19 mouse cellular contexts compared by ENCODE assay signal in the genomic region with DNA sequence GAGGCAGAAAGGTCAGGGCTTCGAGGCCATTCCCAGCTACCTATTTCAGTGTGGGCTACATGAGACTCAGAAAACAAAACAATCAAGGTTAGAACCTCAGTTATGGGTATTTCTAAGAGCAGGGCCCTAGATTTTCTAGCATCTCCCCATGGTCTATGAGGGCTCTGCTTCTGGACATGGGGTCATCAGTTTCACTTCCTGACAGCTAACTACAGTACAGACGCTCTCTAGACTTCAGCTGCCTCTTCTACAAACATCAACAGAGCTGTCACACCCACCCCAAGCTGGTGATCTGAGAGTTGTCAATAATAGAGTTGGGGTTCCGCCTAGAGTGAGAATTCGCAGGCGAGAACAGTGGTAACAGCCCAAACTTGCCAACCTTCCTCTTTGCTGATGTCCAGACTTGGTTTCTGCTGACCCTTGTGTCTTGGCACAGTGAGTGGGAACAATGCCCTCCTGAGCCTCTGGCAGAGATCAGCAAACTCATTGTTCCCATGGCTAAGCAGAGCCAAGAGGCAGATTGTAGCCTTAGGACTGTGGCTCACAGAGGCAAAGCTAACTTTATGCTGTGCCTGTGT. TPM values are rescaled to one million over a fixed set of nuclear protein-coding genes. Genes with fewer than 3 reads are reported as not detected.
A peak's percentile ranks its signal among the peaks of the same experiment; 100 is the strongest.
DNase-seq lines count a peak whose midpoint lies in the region; ATAC-seq and TF ChIP-seq lines count a peak whose summit lies in the region.
"Had no signal": no experiment of that assay in that cellular context is flagged by ENCODE, and none has a peak within 500 bp of the region (broad histone marks: within the 10 kb centered on the region; RNA-seq: fewer than 3 reads in every experiment).

No protein-coding gene starts in this region.

- 65% methylated on average over 5 of the region's 5 CpGs for WGBS in heart, embryonic 11.5 days (ENCODE audit: insufficient replicate concordance)
- 67% methylated on average over 5 of the region's 5 CpGs for WGBS in liver, embryonic 16.5 days (ENCODE audit: insufficient replicate concordance)
- 77% methylated on average over 5 of the region's 5 CpGs for WGBS in liver, embryonic 12.5 days (ENCODE audit: insufficient replicate concordance)
- WGBS in lung, adult 2 months: 71% methylated on average over 5 of the region's 5 CpGs

- no peak for TF ChIP-seq POLR2A in lung, adult 2 months (IDR thresholded peaks at IDR 0.05; ENCODE audit: borderline replicate concordance, extremely low read depth, low read depth, low read length)

- ATAC-seq in heart, embryonic 11.5 days (replicated peaks; ENCODE audit: insufficient number of reproducible peaks, low FRiP score, low TSS enrichment): no peak
- ATAC-seq in liver, embryonic 16.5 days (ENCODE audit: low read depth): peak; percentile 21; the same call in 1 of the 2 replicates
- no peak for ATAC-seq in liver, embryonic 12.5 days
- no peak for ATAC-seq in megakaryocyte, adult 5-6 weeks (ENCODE audit: poor library complexity, severe bottlenecking)
- ATAC-seq: forebrain, embryonic 13.5 days; Patski had no signal

- no peaks in the 10 kb centered on the region for H3K27me3 ChIP-seq in heart, embryonic 11.5 days (ENCODE audit: control insufficient read depth, insufficient read depth, low read length)
- H3K27me3 ChIP-seq in liver, embryonic 16.5 days (ENCODE audit: control insufficient read depth, insufficient read depth, low read depth, low read length): no peaks in the 10 kb centered on the region
- no peaks in the 10 kb centered on the region for H3K27me3 ChIP-seq in liver, embryonic 12.5 days (replicated peaks)
- H3K27me3 ChIP-seq: forebrain, embryonic 13.5 days; limb, embryonic 13.5 days; Patski had no signal

- H3K27ac ChIP-seq in heart, embryonic 11.5 days (ENCODE audit: low read depth, low read length): no peak overlapping the region
- no peak overlapping the region for H3K27ac ChIP-seq in liver, embryonic 16.5 days (ENCODE audit: low read length)
- no peak overlapping the region for H3K27ac ChIP-seq in liver, embryonic 12.5 days
- peak overlapping the region; percentile 68 for H3K27ac ChIP-seq in layer of hippocampus, adult 2 months
- H3K27ac ChIP-seq: forebrain, embryonic 13.5 days; limb, embryonic 13.5 days had no signal

- DNase-seq in heart, adult 18-20 months: peak; percentile 7 to 57
- DNase-seq in layer of hippocampus, adult 2 months (ENCODE audit: low spot score in 2 of 2): peak in 1 of 2 experiments; percentile 38
- peak; percentile 13 for DNase-seq in skeletal muscle tissue, adult 2 months (ENCODE audit: low read depth, low spot score)
- DNase-seq in lung, adult 2 months: no peak
- DNase-seq: adrenal gland, postnatal 14 days; lung, postnatal 14 days had no signal

- TF ChIP-seq CTCF in layer of hippocampus, adult 2 months (conservative IDR thresholded peaks at IDR 0.05): no peak
- TF ChIP-seq CTCF in lung, adult 2 months (IDR thresholded peaks at IDR 0.05; ENCODE audit: insufficient read depth, low read length): no peak

- H3K9ac ChIP-seq in heart, embryonic 11.5 days (ENCODE audit: low read depth, low read length): no peak overlapping the region
- no peak overlapping the region for H3K9ac ChIP-seq in liver, embryonic 16.5 days (ENCODE audit: low read depth, low read length)
- H3K9ac ChIP-seq in liver, embryonic 12.5 days: no peak overlapping the region
- H3K9ac ChIP-seq: forebrain, embryonic 13.5 days; limb, embryonic 13.5 days had no signal

- H3K4me1 ChIP-seq in heart, embryonic 11.5 days (ENCODE audit: control insufficient read depth, insufficient read depth, low read length): no peaks in the 10 kb centered on the region
- H3K4me1 ChIP-seq in liver, embryonic 16.5 days (ENCODE audit: control insufficient read depth, low read depth, low read length): no peaks in the 10 kb centered on the region; the same call in 1 of the 2 replicates
- peaks cover 22% of the 10 kb centered on the region for H3K4me1 ChIP-seq in liver, embryonic 12.5 days
- H3K4me1 ChIP-seq in lung, adult 2 months (ENCODE audit: control insufficient read depth, insufficient read depth, low read length): no peaks in the 10 kb centered on the region
- H3K4me1 ChIP-seq: forebrain, embryonic 13.5 days; limb, embryonic 13.5 days had no signal

- H3K36me3 ChIP-seq in heart, embryonic 11.5 days (ENCODE audit: control insufficient read depth, insufficient read depth, low read length): no peaks in the 10 kb centered on the region
- no peaks in the 10 kb centered on the region for H3K36me3 ChIP-seq in liver, embryonic 16.5 days (ENCODE audit: control insufficient read depth, insufficient read depth)
- H3K36me3 ChIP-seq in liver, embryonic 12.5 days: no peaks in the 10 kb centered on the region
- H3K36me3 ChIP-seq: limb, embryonic 13.5 days had no signal

- no peaks in the 10 kb centered on the region for H3K9me3 ChIP-seq in heart, embryonic 11.5 days (replicated peaks; ENCODE audit: control insufficient read depth, low read length)
- H3K9me3 ChIP-seq in liver, embryonic 16.5 days (replicated peaks; ENCODE audit: control insufficient read depth, low read length): no peaks in the 10 kb centered on the region
- H3K9me3 ChIP-seq in liver, embryonic 12.5 days (replicated peaks): no peaks in the 10 kb centered on the region
- H3K9me3 ChIP-seq: forebrain, embryonic 13.5 days; limb, embryonic 13.5 days had no signal

- no peak overlapping the region for H3K4me3 ChIP-seq in heart, embryonic 11.5 days (ENCODE audit: low read depth, low read length)
- no peak overlapping the region for H3K4me3 ChIP-seq in liver, embryonic 16.5 days (ENCODE audit: low read depth, low read length)
- no peak overlapping the region for H3K4me3 ChIP-seq in liver, embryonic 12.5 days
- no peak overlapping the region for H3K4me3 ChIP-seq in layer of hippocampus, adult 2 months
- no peak overlapping the region for H3K4me3 ChIP-seq in lung, adult 2 months (replicated peaks; ENCODE audit: extremely low read depth, low read depth, low read length)
- H3K4me3 ChIP-seq: forebrain, embryonic 13.5 days; limb, embryonic 13.5 days had no signal

- no peak overlapping the region for H3K4me2 ChIP-seq in heart, embryonic 11.5 days
- H3K4me2 ChIP-seq in liver, embryonic 16.5 days (ENCODE audit: low read depth, low read length): no peak overlapping the region
- no peak overlapping the region for H3K4me2 ChIP-seq in liver, embryonic 12.5 days
- H3K4me2 ChIP-seq: forebrain, embryonic 13.5 days; limb, embryonic 13.5 days had no signal

RNA-seq across cellular contexts. Expression of a gene that starts 28.6 kb away (rescaled TPM):
- 10 to 100 TPM; 59.2 to 65.3 TPM for total RNA-seq in heart, adult 18-20 months (2021)
- polyA plus RNA-seq in heart, embryonic 11.5 days (2014; fragmentation: Nextera tagmentation; extraction: Ambion mirVana): 67.7 and 70.0 TPM in 2 replicates
- 29.8 and 30.6 TPM in 2 replicates for polyA plus RNA-seq in liver, embryonic 16.5 days (2015; fragmentation: Nextera tagmentation; extraction: Ambion mirVana)
- polyA plus RNA-seq in liver, embryonic 12.5 days (2016; fragmentation: Nextera tagmentation; extraction: Ambion mirVana): 103 TPM in 2 replicates
- total RNA-seq in layer of hippocampus, adult 2 months (2021): 10 to 100 TPM; 85.1 to 86.5 TPM
- 238 and 266 TPM in 2 replicates for total RNA-seq in megakaryocyte, adult 5-6 weeks (2015)
- total RNA-seq in megakaryocyte, adult 5-6 weeks (2017): 65.2 and 68.5 TPM in 2 replicates
- polyA plus RNA-seq in lung, adult 2 months (2012; rRNA removed): 23.5 and 33.7 TPM in 2 replicates

RNA-seq across cellular contexts. Expression of a gene that starts 30.9 kb away (rescaled TPM):
- total RNA-seq in heart, adult 18-20 months (2021): not detected
- not detected in 2 replicates for polyA plus RNA-seq in heart, embryonic 11.5 days (2014; fragmentation: Nextera tagmentation; extraction: Ambion mirVana)
- polyA plus RNA-seq in liver, embryonic 16.5 days (2015; fragmentation: Nextera tagmentation; extraction: Ambion mirVana): not detected in 2 replicates
- polyA plus RNA-seq in liver, embryonic 12.5 days (2016; fragmentation: Nextera tagmentation; extraction: Ambion mirVana): not detected in 2 replicates
- not detected for total RNA-seq in layer of hippocampus, adult 2 months (2021)
- total RNA-seq in megakaryocyte, adult 5-6 weeks (2015): 1.7 TPM in 1 of 2 replicates, not detected in the other
- total RNA-seq in megakaryocyte, adult 5-6 weeks (2017): 0.18 TPM in 1 of 2 replicates, not detected in the other
- 0.36 and 0.41 TPM in 2 replicates for polyA plus RNA-seq in lung, adult 2 months (2012; rRNA removed)
- total RNA-seq: adrenal gland, postnatal 14 days; midbrain, postnatal 0 days; neutrophil, adult 5-6 weeks had no signal
- polyA plus RNA-seq: C2C12; embryonic facial prominence, embryonic 11.5 days; heart, postnatal 0 days; intestine, embryonic 14.5 days; limb, embryonic 13.5 days; Patski had no signal

RNA-seq across cellular contexts. Expression of a gene that starts 40.0 kb away (rescaled TPM):
- 10 to 100 TPM; 10.5 to 11.4 TPM for total RNA-seq in heart, adult 18-20 months (2021)
- 7.1 and 8.2 TPM in 2 replicates for polyA plus RNA-seq in heart, embryonic 11.5 days (2014; fragmentation: Nextera tagmentation; extraction: Ambion mirVana)
- polyA plus RNA-seq in liver, embryonic 16.5 days (2015; fragmentation: Nextera tagmentation; extraction: Ambion mirVana): 4.6 and 5.1 TPM in 2 replicates
- polyA plus RNA-seq in liver, embryonic 12.5 days (2016; fragmentation: Nextera tagmentation; extraction: Ambion mirVana): 4.6 and 4.9 TPM in 2 replicates
- total RNA-seq in layer of hippocampus, adult 2 months (2021): 10 to 100 TPM; 23.8 to 24.9 TPM
- total RNA-seq in megakaryocyte, adult 5-6 weeks (2015): 6.2 and 7.1 TPM in 2 replicates
- 4.7 and 6.3 TPM in 2 replicates for total RNA-seq in megakaryocyte, adult 5-6 weeks (2017)
- polyA plus RNA-seq in lung, adult 2 months (2012; rRNA removed): 8.5 and 10.6 TPM in 2 replicates
